Mouse (Mus musculus) retina, adult 2 months (tissue): ENCODE measurements at regions not wholly inside any gene's neighbourhood (a gene's known extent, or its start where the extent isn't known, plus 50 kb on each side); places are given as distances from the start of the nearest gene placed in this dataset.

Experiments
- DNase-seq: peaks from one replicate; pipeline ENCODE4 v3.0.0-alpha.2; 2012; ENCODE audit warnings: low read depth, low spot score

DNA sequence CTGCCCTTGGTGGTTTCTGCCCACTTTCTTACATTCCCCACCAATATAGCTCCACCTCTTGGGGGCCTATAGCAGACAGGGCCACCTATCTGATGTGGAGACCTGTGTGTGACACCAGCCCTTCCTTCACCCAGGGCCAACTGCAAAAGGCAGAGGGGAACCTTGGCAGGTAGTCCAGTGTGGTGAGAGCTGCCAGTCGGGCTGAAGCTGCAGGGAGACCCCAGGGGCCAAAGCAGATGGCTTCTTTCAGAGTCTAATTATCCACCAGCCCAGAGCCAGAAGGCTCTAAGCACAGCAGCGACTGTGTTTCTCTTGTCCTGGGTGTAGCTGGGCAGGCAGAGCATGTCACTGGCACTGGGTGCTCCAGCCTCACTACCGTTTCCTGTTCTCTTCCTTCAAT is 104.5 kb downstream of the Chst1 start:
- no peak for DNase-seq

GRCm38 (mm10) chr2:92709668-92710067 is 110.2 kb downstream of the Chst1 start:
- DNase-seq, result no peak

DNA sequence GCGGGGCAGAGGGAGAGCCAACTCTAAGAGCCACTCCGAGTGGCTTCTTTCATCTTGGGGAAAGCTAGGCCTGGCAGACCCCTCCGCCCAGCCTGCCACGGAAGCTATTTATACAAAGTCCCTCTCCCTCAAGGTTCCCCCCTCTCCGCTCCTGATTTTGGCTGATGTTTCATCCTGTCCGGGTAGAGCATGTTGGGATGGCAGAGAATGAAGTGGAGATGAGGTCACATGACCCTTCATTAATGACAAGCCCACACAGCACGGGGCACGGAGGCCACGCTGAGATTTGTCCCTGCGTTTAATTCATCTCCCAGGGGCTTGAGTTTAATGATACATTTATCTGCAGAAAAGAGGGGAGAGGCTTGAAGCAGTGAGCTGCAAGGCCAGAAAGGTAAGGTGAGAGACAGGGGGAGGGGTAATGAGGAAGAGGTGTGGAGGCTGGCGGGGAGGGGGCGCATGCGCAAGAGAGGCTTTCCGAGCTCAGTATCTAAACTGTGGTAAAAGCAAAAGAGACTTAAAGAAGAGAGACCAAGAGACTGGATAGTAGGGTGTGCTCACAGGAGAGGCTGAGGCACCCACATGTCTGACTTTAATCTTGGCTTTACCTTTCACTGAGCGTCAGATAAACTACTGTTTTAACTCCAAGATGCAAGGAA is 111.7 kb downstream of the Chst1 start:
- no peak for DNase-seq

GRCm38 (mm10) chr2:92712266-92713144 is 113.0 kb downstream of the Chst1 start:
- no peak for DNase-seq

GRCm38 (mm10) chr2:92717706-92718105 is 118.2 kb downstream of the Chst1 start:
- DNase-seq, result no peak

DNA sequence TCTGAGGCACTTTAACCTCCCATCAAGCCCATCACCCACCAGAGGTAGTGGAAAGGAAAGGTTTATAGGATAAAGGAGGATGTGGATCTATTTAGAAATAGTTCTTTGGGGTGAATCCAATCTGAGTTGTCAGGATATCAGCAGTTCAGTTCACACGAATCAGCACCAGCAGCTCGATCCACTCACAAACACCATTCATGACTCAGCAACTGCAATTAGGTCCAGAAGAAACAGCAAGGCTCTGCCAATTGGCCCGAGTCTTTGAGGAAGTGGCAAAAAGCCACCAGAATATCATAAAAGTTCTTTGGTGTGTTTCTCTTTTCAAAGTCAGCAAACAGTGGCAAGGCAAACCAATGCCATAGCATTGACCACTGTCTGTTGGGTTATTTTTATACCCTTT is 122.4 kb downstream of the Chst1 start:
- DNase-seq, result no peak

- no peak for DNase-seq
Measured at GRCm38 (mm10) chr2:92723618-92724263, 124.2 kb downstream of the Chst1 start.

DNA sequence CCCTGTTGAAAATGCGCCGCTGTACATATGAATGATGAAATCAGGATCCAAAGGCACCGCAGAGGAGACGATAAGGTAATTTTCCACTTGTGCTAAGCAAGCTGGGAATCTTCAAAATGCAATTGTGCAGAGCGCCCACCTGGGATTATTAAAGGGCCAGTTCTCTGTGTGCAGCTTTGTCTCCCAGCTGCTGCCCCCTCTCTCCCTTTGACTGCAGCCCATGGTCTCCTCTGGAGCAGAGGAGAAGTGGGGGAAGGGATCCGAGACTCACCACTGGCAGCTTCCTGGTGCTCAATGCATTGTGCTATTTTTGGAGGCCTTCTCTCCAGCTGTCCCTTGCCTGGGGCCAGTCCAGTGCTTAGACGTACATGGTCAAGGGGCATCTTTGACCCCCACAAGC is 127.1 kb downstream of the Chst1 start:
- DNase-seq, result no peak

DNA sequence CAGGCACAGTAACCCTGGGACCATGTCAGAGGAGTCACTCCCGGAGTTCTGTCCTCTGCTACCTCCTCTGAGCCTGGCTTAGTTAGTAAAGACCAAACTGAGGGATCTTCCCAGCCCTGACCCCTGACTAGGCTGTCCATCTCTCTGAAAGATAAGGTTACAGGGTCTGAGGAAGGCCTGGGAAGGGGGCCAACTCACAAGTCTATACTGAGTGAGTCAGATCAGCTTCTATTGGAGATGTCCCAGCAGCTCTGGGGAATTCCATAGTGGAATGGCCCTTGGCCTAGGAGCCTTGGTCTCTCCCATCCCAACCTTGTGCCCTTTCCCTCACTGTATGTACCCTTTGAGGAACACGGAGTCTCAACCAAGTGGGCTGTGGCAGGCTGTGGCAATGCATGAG is 127.7 kb downstream of the Chst1 start:
- no peak for DNase-seq

DNA sequence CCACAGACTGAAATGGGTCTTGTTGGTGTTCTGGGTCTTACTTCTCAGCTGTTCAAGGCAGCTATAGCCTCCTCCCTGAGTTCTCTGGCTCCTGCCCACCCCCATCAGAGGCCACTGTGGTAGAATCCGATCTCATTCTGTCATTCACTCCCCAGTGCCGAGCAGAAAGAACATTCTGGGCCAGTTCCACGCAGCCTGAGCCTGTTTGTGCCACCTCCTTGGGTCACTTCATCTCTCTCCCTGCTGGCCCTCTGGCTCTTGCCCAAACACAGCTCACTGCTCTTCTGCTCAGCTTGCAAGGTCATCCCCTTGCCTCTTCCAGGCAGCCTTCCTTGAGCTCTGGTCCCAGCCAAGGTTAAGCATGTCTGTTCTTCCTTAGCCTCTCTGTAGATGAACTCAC is 128.9 kb downstream of the Chst1 start:
- DNase-seq, result no peak

GRCm38 (mm10) chr2:92730371-92730770 is 130.9 kb downstream of the Chst1 start:
- no peak for DNase-seq

DNA sequence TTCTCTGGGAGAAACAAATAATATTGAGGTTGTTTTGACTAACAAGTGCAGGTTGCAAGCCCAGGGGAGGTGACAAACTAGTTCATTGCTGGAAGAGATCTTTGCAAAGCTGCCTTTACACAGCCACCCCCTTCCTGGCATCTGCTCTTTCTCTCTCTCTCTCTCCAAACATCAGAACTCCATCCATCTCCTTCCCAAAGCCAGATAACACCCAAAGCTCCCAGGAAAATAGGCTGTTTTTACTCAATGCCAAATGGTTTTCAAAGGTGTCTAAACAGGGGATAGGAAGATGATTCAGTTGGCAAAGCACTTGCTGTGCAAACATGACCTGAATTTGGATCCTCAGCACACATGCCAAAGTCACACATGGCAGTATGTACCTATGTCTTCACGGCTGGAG is 133.9 kb downstream of the Chst1 start:
- DNase-seq, result no peak

DNA sequence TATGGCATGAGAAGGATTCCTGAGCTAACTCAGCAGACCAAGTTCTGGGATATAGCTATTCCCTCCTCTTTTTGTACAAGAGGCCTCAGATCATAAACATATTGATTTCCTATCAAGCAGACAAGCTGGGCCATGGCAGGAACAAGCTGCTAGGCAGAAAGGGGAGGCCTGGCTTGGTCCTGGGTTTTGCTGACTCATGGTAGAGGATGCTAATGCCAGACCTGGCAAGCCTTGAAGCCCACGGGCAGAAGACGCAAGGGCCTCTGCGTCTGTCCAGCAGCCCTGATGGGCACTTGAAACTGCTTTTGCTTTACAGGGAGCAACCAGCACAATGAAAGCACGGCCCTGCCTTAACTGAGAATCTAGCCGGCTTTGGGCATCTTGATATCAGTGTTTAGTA is 136.3 kb downstream of the Chst1 start:
- DNase-seq, result no peak

GRCm38 (mm10) chr2:92737301-92737700 is 137.8 kb downstream of the Chst1 start:
- DNase-seq, result no peak

DNA sequence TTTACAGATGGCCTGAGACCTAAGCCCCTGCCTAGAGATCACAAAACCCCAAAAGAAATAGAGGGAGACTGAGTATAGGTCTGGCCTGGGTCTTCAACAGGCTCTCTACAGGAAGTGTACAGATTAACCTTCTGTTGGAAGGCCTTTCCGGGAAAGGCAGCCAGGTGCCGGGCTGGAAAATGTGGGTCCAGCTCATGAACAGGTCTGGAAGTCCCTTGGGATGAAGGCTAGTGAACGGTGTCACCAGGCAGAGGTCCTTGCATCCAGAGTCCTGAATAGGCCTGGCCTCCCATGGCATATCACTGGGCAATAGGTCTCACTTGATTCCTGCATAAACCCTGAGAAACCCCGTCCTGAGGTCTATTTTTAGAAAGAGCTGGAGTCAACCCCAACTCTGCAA is 140.1 kb downstream of the Chst1 start:
- DNase-seq, result no peak

DNA sequence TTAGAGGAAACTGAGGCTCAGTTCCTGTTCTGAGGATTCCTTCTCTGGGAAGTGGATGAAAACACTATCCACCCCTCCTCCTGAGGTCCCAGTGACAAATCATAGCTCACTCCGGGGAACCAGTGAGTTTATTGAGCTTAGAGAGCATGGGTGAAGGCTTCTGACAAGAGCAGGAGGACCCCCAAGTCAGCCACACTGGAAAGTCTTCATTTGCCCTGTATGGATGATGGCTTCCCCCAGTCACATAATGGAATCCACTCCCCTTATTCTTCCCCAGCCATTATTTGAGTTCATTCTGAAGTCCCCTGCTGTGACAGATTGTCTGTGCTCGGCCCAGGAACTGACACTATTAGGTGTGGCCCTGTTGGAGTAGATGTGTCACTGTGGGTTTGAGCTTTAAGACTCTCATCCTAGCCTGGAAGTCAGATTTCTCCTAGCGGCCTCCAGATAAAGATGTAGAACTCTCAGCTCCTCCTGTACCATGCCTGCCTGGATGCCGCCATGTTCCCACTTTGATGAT is 141.3 kb downstream of the Chst1 start:
- no peak for DNase-seq

DNA sequence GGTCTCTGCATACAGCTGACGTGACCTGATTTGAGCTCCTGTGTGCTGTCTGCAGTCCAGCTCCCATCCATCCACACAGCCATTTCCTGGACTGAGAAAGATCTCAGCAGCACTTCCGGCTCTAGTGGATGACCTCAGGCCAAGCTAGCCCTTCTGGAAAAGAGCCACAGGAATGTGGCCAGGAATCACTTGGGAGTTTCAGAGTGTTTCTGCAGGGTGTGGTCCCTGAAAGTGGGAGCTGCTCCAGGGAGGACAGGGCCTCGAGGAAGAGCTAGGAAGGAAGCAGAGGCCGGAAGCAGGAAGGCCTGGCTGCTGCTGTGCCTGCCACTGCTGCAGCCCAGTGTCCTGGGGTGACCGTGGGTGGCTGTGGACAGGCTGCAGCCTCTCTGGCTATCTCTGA is 142.5 kb downstream of the Chst1 start:
- no peak for DNase-seq

GRCm38 (mm10) chr2:92742671-92743070 is 143.2 kb downstream of the Chst1 start:
- no peak for DNase-seq

GRCm38 (mm10) chr2:92743152-92743551 is 143.6 kb downstream of the Chst1 start:
- DNase-seq, result no peak

- no peak for DNase-seq
Measured at GRCm38 (mm10) chr2:92743911-92744310, 144.4 kb downstream of the Chst1 start.

- no peak for DNase-seq
Measured at GRCm38 (mm10) chr2:92747406-92747805, 147.9 kb downstream of the Chst1 start.

DNA sequence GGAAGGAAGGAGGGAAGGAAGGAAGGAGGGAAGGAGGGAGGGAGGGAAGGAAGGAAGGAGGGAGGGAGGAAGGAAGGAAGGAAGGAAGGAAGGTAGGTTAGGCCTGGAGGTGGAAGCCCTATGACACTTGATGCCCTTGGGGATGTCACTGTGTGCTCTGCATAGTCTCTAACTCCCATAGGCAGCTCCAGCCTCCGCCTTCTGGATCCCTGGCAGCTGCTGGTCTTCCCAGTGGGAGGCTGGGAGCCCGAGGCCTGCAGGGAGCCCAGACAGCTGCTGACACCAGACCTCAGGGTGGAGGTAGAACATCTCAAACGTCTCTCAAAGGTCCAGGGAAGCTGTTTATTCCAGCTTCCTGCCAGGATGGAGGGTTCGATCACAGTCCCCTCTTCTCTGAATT is 150.6 kb downstream of the Chst1 start:
- no peak for DNase-seq
